Mouse (Mus musculus): Measurements from ENCODE around the gene Plcg1. TPM values are rescaled to one million over a fixed set of nuclear protein-coding genes. Genes with fewer than 3 reads are reported as not detected.

Plcg1 gene
- polyA plus RNA-seq, 1 experiment from 2014 or later, result 11.7 TPM

- ATAC-seq, result no peak
- Histone ChIP-seq H3K27me3 (replicated peaks) (no peaks in the 10 kb centered on the region), H3K36me3 (peaks cover 57% of the 10 kb centered on the region), H3K27ac (no peak overlapping the region), H3K4me2 (no peak overlapping the region), H3K9ac (no peak overlapping the region), H3K4me3 (no peak overlapping the region), H3K4me1 (no peaks in the 10 kb centered on the region), H3K9me3 (replicated peaks) (no peaks in the 10 kb centered on the region)
- 72% methylated on average over 9 of the region's 9 CpGs for WGBS (ENCODE audit: insufficient replicate concordance)
Measured at GRCm38 (mm10) chr2:160760433-160761184, 29.5 kb downstream of the Plcg1 start.

GRCm38 (mm10) chr2:160763816-160764215 is 32.7 kb downstream of the Plcg1 start:
- Histone ChIP-seq H3K9ac (no peak overlapping the region), H3K4me3 (no peak overlapping the region), H3K27me3 (replicated peaks) (no peaks in the 10 kb centered on the region), H3K4me1 (no peaks in the 10 kb centered on the region), H3K27ac (no peak overlapping the region), H3K36me3 (peaks cover 32% of the 10 kb centered on the region), H3K9me3 (replicated peaks) (no peaks in the 10 kb centered on the region), H3K4me2 (no peak overlapping the region)
- 56% methylated on average over 3 of the region's 3 CpGs for WGBS (ENCODE audit: insufficient replicate concordance)
- no peak for ATAC-seq

- Histone ChIP-seq H3K4me3 (no peak overlapping the region), H3K4me2 (no peak overlapping the region), H3K27ac (no peak overlapping the region), H3K9ac (no peak overlapping the region), H3K27me3 (replicated peaks) (no peaks in the 10 kb centered on the region), H3K4me1 (no peaks in the 10 kb centered on the region), H3K9me3 (replicated peaks) (no peaks in the 10 kb centered on the region), H3K36me3 (peaks cover 27% of the 10 kb centered on the region)
- WGBS (ENCODE audit: insufficient replicate concordance), result 63% methylated on average over 2 of the region's 2 CpGs
- ATAC-seq, result no peak
Measured at GRCm38 (mm10) chr2:160764386-160764785, 33.3 kb downstream of the Plcg1 start.

- Histone ChIP-seq H3K9ac (no peak overlapping the region), H3K27me3 (replicated peaks) (no peaks in the 10 kb centered on the region), H3K9me3 (replicated peaks) (no peaks in the 10 kb centered on the region), H3K27ac (no peak overlapping the region), H3K4me3 (no peak overlapping the region), H3K4me2 (no peak overlapping the region), H3K4me1 (no peaks in the 10 kb centered on the region), H3K36me3 (peaks cover 19% of the 10 kb centered on the region)
- WGBS (ENCODE audit: insufficient replicate concordance), result 58% methylated on average over 3 of the region's 3 CpGs
- no peak for ATAC-seq
Measured at GRCm38 (mm10) chr2:160765096-160765495, 34.0 kb downstream of the Plcg1 start.

- H3K36me3 ChIP-seq, result peaks cover 13% of the 10 kb centered on the region
- 67% methylated on average over 5 of the region's 5 CpGs for WGBS (ENCODE audit: insufficient replicate concordance)
- no peak overlapping the region for H3K27ac ChIP-seq
- no peaks in the 10 kb centered on the region for H3K4me1 ChIP-seq
- H3K4me2 ChIP-seq, result no peak overlapping the region
- no peaks in the 10 kb centered on the region for H3K27me3 ChIP-seq (replicated peaks)
- no peak for ATAC-seq
- no peaks in the 10 kb centered on the region for H3K9me3 ChIP-seq (replicated peaks)
- no peak overlapping the region for H3K4me3 ChIP-seq
- no peak overlapping the region for H3K9ac ChIP-seq
Measured at GRCm38 (mm10) chr2:160766371-160766771, 35.3 kb downstream of the Plcg1 start.

- 79% methylated on average over 2 of the region's 2 CpGs for WGBS (ENCODE audit: insufficient replicate concordance)
Measured at GRCm38 (mm10) chr2:160767201-160767600, 36.1 kb downstream of the Plcg1 start.

GRCm38 (mm10) chr2:160768097-160768695 is 37.1 kb downstream of the Plcg1 start:
- H3K27me3 ChIP-seq (replicated peaks), result no peaks in the 10 kb centered on the region
- 60% methylated on average over 4 of the region's 4 CpGs for WGBS (ENCODE audit: insufficient replicate concordance)
- H3K4me1 ChIP-seq, result no peaks in the 10 kb centered on the region
- no peak overlapping the region for H3K27ac ChIP-seq
- no peak overlapping the region for H3K9ac ChIP-seq
- ATAC-seq, result no peak
- H3K9me3 ChIP-seq (replicated peaks), result no peaks in the 10 kb centered on the region
- H3K4me3 ChIP-seq, result no peak overlapping the region
- no peak overlapping the region for H3K4me2 ChIP-seq
- no peaks in the 10 kb centered on the region for H3K36me3 ChIP-seq

More at GRCm38 (mm10) chr2:160767201-160767600, 36.1 kb downstream of the Plcg1 start:
- no peak for ATAC-seq
- H3K27me3 ChIP-seq (replicated peaks), result no peaks in the 10 kb centered on the region
- no peak overlapping the region for H3K4me2 ChIP-seq
- no peak overlapping the region for H3K4me3 ChIP-seq
- no peak overlapping the region for H3K27ac ChIP-seq
- peaks cover 4% of the 10 kb centered on the region for H3K36me3 ChIP-seq
- H3K9me3 ChIP-seq (replicated peaks), result no peaks in the 10 kb centered on the region
- no peaks in the 10 kb centered on the region for H3K4me1 ChIP-seq
- H3K9ac ChIP-seq, result no peak overlapping the region

- 56% methylated on average over 2 of the region's 2 CpGs for WGBS (ENCODE audit: insufficient replicate concordance)
- Histone ChIP-seq H3K27me3 (replicated peaks) (no peaks in the 10 kb centered on the region), H3K4me1 (no peaks in the 10 kb centered on the region), H3K27ac (no peak overlapping the region), H3K4me2 (no peak overlapping the region), H3K9me3 (replicated peaks) (no peaks in the 10 kb centered on the region), H3K9ac (no peak overlapping the region), H3K36me3 (no peaks in the 10 kb centered on the region), H3K4me3 (no peak overlapping the region)
- no peak for ATAC-seq
Measured at GRCm38 (mm10) chr2:160768997-160769396, 37.9 kb downstream of the Plcg1 start.

GRCm38 (mm10) chr2:160770409-160770808 is 39.3 kb downstream of the Plcg1 start:
- Histone ChIP-seq H3K4me1 (no peaks in the 10 kb centered on the region), H3K27me3 (replicated peaks) (no peaks in the 10 kb centered on the region), H3K9me3 (replicated peaks) (no peaks in the 10 kb centered on the region), H3K4me2 (no peak overlapping the region), H3K27ac (no peak overlapping the region), H3K4me3 (no peak overlapping the region), H3K9ac (no peak overlapping the region), H3K36me3 (no peaks in the 10 kb centered on the region)
- no peak for ATAC-seq

- no peak overlapping the region for H3K4me3 ChIP-seq
- H3K9me3 ChIP-seq (replicated peaks), result no peaks in the 10 kb centered on the region
- H3K27ac ChIP-seq, result no peak overlapping the region
- H3K27me3 ChIP-seq (replicated peaks), result no peaks in the 10 kb centered on the region
- no peak overlapping the region for H3K9ac ChIP-seq
- no peaks in the 10 kb centered on the region for H3K36me3 ChIP-seq
- no peak for ATAC-seq
- H3K4me1 ChIP-seq, result no peaks in the 10 kb centered on the region
- WGBS (ENCODE audit: insufficient replicate concordance), result 79% methylated on average over 1 of the region's 1 CpGs
- H3K4me2 ChIP-seq, result no peak overlapping the region
Measured at GRCm38 (mm10) chr2:160770871-160771270, 39.8 kb downstream of the Plcg1 start.

- H3K9ac ChIP-seq, result no peak overlapping the region
- H3K27me3 ChIP-seq (replicated peaks), result no peaks in the 10 kb centered on the region
- no peaks in the 10 kb centered on the region for H3K4me1 ChIP-seq
- ATAC-seq, result peak; percentile 15; the same call in 1 of the 2 replicates
- H3K36me3 ChIP-seq, result no peaks in the 10 kb centered on the region
- H3K27ac ChIP-seq, result no peak overlapping the region
- H3K9me3 ChIP-seq (replicated peaks), result no peaks in the 10 kb centered on the region
- no peak overlapping the region for H3K4me2 ChIP-seq
- no peak overlapping the region for H3K4me3 ChIP-seq
- 68% methylated on average over 8 of the region's 8 CpGs for WGBS (ENCODE audit: insufficient replicate concordance)
Measured at GRCm38 (mm10) chr2:160771325-160772276, 40.5 kb downstream of the Plcg1 start.

- no peak overlapping the region for H3K27ac ChIP-seq
- no peaks in the 10 kb centered on the region for H3K9me3 ChIP-seq (replicated peaks)
- no peak overlapping the region for H3K4me3 ChIP-seq
- H3K27me3 ChIP-seq (replicated peaks), result no peaks in the 10 kb centered on the region
- no peak overlapping the region for H3K4me2 ChIP-seq
- H3K36me3 ChIP-seq, result no peaks in the 10 kb centered on the region
- H3K9ac ChIP-seq, result no peak overlapping the region
- WGBS (ENCODE audit: insufficient replicate concordance), result 68% methylated on average over 2 of the region's 2 CpGs
- no peak for ATAC-seq
- no peaks in the 10 kb centered on the region for H3K4me1 ChIP-seq
Measured at GRCm38 (mm10) chr2:160778034-160778433, 46.9 kb downstream of the Plcg1 start.

Measured in liver, embryonic 12.5 days (tissue).